Mouse (Mus musculus): ENCODE measurements at regions not wholly inside any gene's neighbourhood (a gene's known extent, or its start where the extent isn't known, plus 50 kb on each side); places are given as distances from the start of the nearest gene placed in this dataset.

- 81% methylated on average over 1 of the region's 1 CpGs for WGBS
- H3K9ac ChIP-seq: no peak overlapping the region
- no peak overlapping the region for H3K4me3 ChIP-seq (replicated peaks)
- no peaks in the 10 kb centered on the region for H3K9me3 ChIP-seq
- H3K27ac ChIP-seq: no peak overlapping the region
- ATAC-seq: no peak
- no peak overlapping the region for H3K4me2 ChIP-seq (replicated peaks)
- H3K36me3 ChIP-seq: no peaks in the 10 kb centered on the region
- H3K27me3 ChIP-seq (replicated peaks): no peaks in the 10 kb centered on the region
- no peaks in the 10 kb centered on the region for H3K4me1 ChIP-seq (replicated peaks)
These were observed 65.6 kb downstream of the En1 start for GRCm38 (mm10) chr1:120667776-120668175.

DNA sequence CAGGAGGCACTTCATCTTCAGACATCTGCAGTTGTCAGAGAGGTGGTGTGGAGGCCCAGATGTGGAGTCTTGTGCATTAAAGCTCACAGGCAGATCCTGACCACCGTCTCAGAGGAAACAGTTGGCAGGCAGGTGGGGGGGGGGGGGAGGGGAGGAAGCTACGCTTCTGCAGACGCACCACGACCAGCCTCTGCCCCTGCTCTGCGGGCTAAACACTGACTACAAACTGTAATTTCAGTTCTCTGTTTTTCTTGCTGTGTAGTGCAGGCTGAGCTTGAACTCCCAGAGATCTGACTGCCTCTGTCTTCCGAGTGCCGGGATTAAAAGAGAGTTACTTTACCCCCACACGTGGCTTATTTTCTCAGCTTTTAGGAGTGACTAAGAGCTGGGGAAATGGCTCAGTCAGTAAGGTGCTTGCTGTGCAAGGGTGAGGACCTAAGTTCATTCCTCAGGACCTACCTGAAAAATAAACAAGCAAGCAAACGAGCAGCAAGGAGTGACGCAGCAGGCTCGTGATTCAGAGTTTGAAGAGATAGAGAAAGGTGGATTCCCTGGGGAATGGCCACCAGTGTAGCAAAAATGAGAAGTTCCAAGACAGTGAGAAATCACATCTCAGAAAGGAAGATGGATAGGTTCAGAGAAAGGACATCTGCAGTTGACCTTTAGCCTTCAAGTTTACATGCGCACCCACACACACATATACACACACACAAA is 81.5 kb downstream of the En1 start:
- ATAC-seq: no peak

GRCm38 (mm10) chr1:120685650-120686244 is 83.5 kb downstream of the En1 start:
- Histone ChIP-seq H3K4me1 (replicated peaks) (no peaks in the 10 kb centered on the region), H3K36me3 (no peaks in the 10 kb centered on the region), H3K4me2 (replicated peaks) (no peak overlapping the region), H3K27me3 (replicated peaks) (no peaks in the 10 kb centered on the region), H3K9ac (no peak overlapping the region), H3K27ac (no peak overlapping the region), H3K9me3 (no peaks in the 10 kb centered on the region), H3K4me3 (replicated peaks) (no peak overlapping the region)
- 45% methylated on average over 6 of the region's 6 CpGs for WGBS
- ATAC-seq: no peak

More for the DNA sequence above, 81.5 kb downstream of the En1 start:
- Histone ChIP-seq H3K4me3 (replicated peaks) (no peak overlapping the region), H3K27me3 (replicated peaks) (no peaks in the 10 kb centered on the region), H3K4me1 (replicated peaks) (no peaks in the 10 kb centered on the region), H3K9ac (no peak overlapping the region), H3K27ac (no peak overlapping the region), H3K36me3 (no peaks in the 10 kb centered on the region), H3K9me3 (no peaks in the 10 kb centered on the region), H3K4me2 (replicated peaks) (no peak overlapping the region)
- 46% methylated on average over 12 of the region's 12 CpGs for WGBS

DNA sequence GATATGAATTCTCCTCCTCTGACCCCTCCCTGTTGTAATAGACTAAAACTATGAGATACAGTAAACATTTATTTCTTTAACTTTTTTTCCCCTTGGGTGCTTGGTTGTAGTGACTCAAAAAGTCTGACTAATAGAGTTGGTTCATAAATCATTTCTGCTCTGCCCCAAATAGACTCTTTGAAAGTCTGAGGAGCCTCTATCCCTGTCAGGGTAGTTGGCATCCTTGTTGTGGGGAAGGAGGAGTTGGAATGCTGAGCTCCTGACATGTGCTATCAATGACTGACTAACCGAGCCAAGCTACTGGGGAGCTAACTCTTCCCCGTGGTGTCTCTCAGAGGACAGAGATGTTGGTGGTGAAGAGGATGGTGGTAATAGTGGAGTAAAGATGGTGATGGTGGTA is 89.4 kb downstream of the En1 start:
- no peaks in the 10 kb centered on the region for H3K36me3 ChIP-seq
- H3K4me1 ChIP-seq (replicated peaks): no peaks in the 10 kb centered on the region
- no peaks in the 10 kb centered on the region for H3K9me3 ChIP-seq
- no peak overlapping the region for H3K4me3 ChIP-seq (replicated peaks)
- WGBS: 82% methylated on average over 2 of the region's 2 CpGs
- H3K27me3 ChIP-seq (replicated peaks): no peaks in the 10 kb centered on the region
- no peak overlapping the region for H3K4me2 ChIP-seq (replicated peaks)
- no peak for ATAC-seq
- no peak overlapping the region for H3K9ac ChIP-seq
- no peak overlapping the region for H3K27ac ChIP-seq

DNA sequence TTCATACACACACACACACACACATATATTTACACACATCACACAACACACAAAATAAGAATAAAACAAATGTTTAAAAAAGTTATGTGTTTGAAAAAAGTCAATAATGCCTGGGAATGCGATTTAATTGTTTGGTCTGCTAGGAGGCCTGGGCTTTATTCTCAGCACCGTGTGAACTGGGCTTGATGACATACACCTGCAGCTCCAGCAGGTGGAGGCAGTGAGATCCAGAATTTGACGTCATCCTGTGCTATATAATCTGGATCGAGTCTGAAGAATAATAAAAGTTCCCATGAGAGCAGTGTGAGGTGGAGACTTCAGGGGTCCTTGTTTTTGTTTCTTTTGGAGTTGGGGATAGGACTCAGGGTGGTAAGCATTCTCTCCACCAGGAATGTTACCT is 96.0 kb downstream of the En1 start:
- WGBS: 77% methylated on average over 4 of the region's 4 CpGs
- H3K27me3 ChIP-seq (replicated peaks): no peaks in the 10 kb centered on the region
- no peaks in the 10 kb centered on the region for H3K9me3 ChIP-seq
- H3K36me3 ChIP-seq: no peaks in the 10 kb centered on the region
- H3K9ac ChIP-seq: no peak overlapping the region
- no peak for ATAC-seq
- H3K4me1 ChIP-seq (replicated peaks): no peaks in the 10 kb centered on the region
- H3K4me3 ChIP-seq (replicated peaks): no peak overlapping the region
- H3K27ac ChIP-seq: no peak overlapping the region
- no peak overlapping the region for H3K4me2 ChIP-seq (replicated peaks)

GRCm38 (mm10) chr1:120704201-120704600 is 102.0 kb downstream of the En1 start:
- Histone ChIP-seq H3K4me3 (replicated peaks) (no peak overlapping the region), H3K4me2 (replicated peaks) (no peak overlapping the region), H3K36me3 (no peaks in the 10 kb centered on the region), H3K4me1 (replicated peaks) (no peaks in the 10 kb centered on the region), H3K27ac (no peak overlapping the region), H3K9me3 (no peaks in the 10 kb centered on the region), H3K27me3 (replicated peaks) (no peaks in the 10 kb centered on the region), H3K9ac (no peak overlapping the region)
- no peak for ATAC-seq
- WGBS: 72% methylated on average over 5 of the region's 5 CpGs

DNA sequence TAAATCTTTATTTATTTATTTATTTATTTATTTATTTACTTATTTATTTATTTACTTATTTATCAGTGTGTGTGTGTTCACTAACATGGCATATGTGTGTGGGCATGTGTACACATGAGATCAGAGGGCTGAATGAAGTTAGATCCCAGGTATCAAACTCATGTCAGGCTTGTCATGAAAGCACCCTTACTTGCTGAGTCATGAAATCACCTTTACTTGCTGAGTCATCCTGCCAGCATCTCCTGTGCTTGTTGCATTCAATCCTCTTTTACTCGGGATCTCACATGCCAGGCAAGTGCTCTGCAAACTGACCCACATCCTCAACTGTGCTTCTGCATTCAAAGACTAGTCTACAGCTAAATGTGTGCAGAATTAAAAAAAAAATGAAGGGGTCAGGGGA is 103.8 kb downstream of the En1 start:
- Histone ChIP-seq H3K9ac (no peak overlapping the region), H3K27me3 (replicated peaks) (no peaks in the 10 kb centered on the region), H3K4me2 (replicated peaks) (no peak overlapping the region), H3K27ac (no peak overlapping the region), H3K4me3 (replicated peaks) (no peak overlapping the region), H3K9me3 (no peaks in the 10 kb centered on the region), H3K36me3 (no peaks in the 10 kb centered on the region), H3K4me1 (replicated peaks) (no peaks in the 10 kb centered on the region)
- no peak for ATAC-seq
- WGBS: 60% methylated on average over 1 of the region's 1 CpGs

DNA sequence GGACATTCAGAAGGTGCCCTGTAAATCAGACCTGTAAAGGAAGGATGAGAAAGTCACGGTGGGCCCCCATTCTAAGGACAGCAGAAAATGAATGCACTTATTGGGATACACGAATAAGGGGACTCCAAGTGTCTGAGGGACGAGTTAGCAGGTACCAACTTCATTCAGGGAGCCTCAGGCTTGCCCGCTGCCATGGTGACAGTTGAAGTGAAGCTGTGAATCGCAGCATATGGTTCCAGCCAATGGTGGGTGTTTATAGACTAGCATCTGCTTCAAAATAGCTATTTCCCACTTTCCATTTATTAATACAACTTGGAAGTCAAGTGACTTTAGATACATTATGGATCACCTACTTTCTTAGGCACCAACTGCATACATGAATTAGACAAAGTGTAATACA is 106.3 kb downstream of the En1 start:
- Histone ChIP-seq H3K4me2 (replicated peaks) (no peak overlapping the region), H3K27ac (no peak overlapping the region), H3K27me3 (replicated peaks) (no peaks in the 10 kb centered on the region), H3K9ac (no peak overlapping the region), H3K36me3 (no peaks in the 10 kb centered on the region), H3K9me3 (no peaks in the 10 kb centered on the region), H3K4me3 (replicated peaks) (no peak overlapping the region), H3K4me1 (replicated peaks) (no peaks in the 10 kb centered on the region)
- ATAC-seq: no peak
- WGBS: 69% methylated on average over 5 of the region's 5 CpGs

DNA sequence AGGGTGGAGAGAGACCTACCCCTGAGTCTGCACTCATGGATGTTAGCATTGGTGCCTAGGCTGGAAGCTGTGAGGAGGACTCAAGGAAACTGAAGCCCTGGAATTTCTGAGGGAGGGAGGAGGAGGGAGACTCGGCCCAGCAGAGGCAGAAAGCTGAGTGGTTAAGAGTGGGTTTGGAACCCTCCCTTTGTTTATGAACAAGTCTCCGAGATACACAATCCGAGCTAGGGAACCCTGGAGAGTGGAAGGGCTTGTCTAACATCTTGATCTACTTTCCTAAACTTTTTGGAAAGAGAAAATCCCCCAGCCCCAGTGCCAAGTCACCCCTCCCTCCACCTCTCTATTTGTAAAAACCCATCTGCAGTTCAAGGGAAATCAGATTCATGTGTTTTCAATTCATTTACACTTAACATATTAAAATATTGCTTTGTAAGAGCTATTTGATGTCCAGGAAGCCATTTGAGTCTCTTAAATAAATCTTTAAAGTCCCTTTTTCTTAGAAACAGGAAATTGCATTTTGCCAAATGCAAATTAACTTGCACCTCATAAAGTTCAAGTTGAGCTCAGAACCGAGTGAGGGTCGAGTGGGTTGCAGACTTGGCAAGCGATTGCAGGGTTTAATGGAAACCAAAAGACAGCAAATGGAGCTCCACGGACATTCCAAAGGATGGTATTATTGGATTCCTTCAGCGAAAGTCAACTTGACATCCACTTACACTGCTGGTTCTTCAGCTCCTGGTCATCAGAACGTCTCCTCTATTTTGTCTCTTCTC is 113.1 kb downstream of the En1 start:
- WGBS: 65% methylated on average over 9 of the region's 9 CpGs
- H3K36me3 ChIP-seq: no peaks in the 10 kb centered on the region
- no peak overlapping the region for H3K4me2 ChIP-seq (replicated peaks)
- H3K27ac ChIP-seq: no peak overlapping the region
- no peaks in the 10 kb centered on the region for H3K9me3 ChIP-seq
- no peaks in the 10 kb centered on the region for H3K4me1 ChIP-seq (replicated peaks)
- no peak overlapping the region for H3K9ac ChIP-seq
- H3K27me3 ChIP-seq (replicated peaks): no peaks in the 10 kb centered on the region
- no peak overlapping the region for H3K4me3 ChIP-seq (replicated peaks)
- ATAC-seq: no peak

- no peak for ATAC-seq
These were observed 124.6 kb downstream of the En1 start for GRCm38 (mm10) chr1:120726777-120727176.

DNA sequence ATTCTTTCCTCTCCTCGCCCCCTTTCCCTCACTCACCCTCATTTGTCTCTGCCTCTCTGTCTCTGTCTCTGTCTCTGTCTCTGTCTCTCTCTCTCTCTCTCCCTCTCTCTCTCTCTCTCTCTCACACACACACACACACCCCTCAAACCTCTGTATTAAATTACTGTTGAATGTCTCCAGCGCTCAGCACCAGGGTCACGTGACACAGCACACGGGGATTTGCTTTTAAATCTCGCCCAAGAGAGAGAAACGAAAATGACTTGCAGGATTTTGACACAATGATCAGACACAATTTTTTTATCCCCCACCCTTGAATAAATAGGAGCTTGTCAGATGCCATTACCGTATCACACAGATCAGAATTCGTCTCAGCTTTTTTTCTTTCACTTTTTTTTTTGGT is 125.2 kb downstream of the En1 start:
- Histone ChIP-seq H3K9ac (no peak overlapping the region), H3K27ac (no peak overlapping the region), H3K4me3 (replicated peaks) (no peak overlapping the region), H3K4me2 (replicated peaks) (no peak overlapping the region), H3K4me1 (replicated peaks) (no peaks in the 10 kb centered on the region), H3K27me3 (replicated peaks) (no peaks in the 10 kb centered on the region), H3K36me3 (no peaks in the 10 kb centered on the region), H3K9me3 (no peaks in the 10 kb centered on the region)
- 70% methylated on average over 8 of the region's 8 CpGs for WGBS
- ATAC-seq: no peak

More at GRCm38 (mm10) chr1:120726777-120727176, 124.6 kb downstream of the En1 start:
- no peak overlapping the region for H3K4me2 ChIP-seq (replicated peaks)
- H3K27me3 ChIP-seq (replicated peaks): no peaks in the 10 kb centered on the region
- 86% methylated on average over 7 of the region's 7 CpGs for WGBS
- H3K4me1 ChIP-seq (replicated peaks): no peaks in the 10 kb centered on the region
- H3K27ac ChIP-seq: no peak overlapping the region
- no peak overlapping the region for H3K4me3 ChIP-seq (replicated peaks)
- H3K36me3 ChIP-seq: no peaks in the 10 kb centered on the region
- no peaks in the 10 kb centered on the region for H3K9me3 ChIP-seq
- no peak overlapping the region for H3K9ac ChIP-seq

DNA sequence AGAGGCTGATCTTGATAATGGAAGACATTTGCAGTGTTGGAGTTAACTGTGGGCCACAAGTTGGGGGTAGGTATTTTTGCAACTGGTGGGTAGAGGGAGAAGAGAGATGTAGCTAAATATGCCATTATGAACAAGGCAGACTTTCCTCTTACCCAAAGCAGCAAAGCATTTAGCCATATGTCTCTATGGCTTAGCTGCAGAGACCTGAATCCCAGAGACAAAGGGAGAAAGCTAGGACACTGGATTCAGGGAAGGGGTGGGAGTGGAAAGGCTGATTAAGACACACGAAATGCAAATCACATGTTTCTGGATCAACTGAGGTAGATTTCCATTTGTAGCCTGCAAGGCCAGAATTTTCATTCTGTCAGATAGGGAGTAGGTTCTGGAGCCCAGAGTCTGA is 129.8 kb downstream of the En1 start:
- ATAC-seq: no peak
- Histone ChIP-seq H3K4me3 (replicated peaks) (no peak overlapping the region), H3K27me3 (replicated peaks) (no peaks in the 10 kb centered on the region), H3K9ac (no peak overlapping the region), H3K9me3 (no peaks in the 10 kb centered on the region), H3K4me2 (replicated peaks) (no peak overlapping the region), H3K4me1 (replicated peaks) (no peaks in the 10 kb centered on the region), H3K36me3 (no peaks in the 10 kb centered on the region), H3K27ac (no peak overlapping the region)
- 53% methylated on average over 1 of the region's 1 CpGs for WGBS
